Mouse (Mus musculus) midbrain, embryonic 13.5 days (tissue): ENCODE data around the gene Dnah12. TPM values are rescaled to one million over a fixed set of nuclear protein-coding genes. Genes with fewer than 3 reads are reported as not detected.
"Not testable (repeated sequence)": the region's sequence is repeated elsewhere in the genome, so short reads cannot be mapped to it uniquely, and the experiment has no call there.

Source experiments
- ATAC-seq: fragments of 200-750 bp; cut with Nextera tagmentation; 2 replicates; pipeline ENCODE4 v1.8.0; 2017; ENCODE audit warnings: mild to moderate bottlenecking, moderate TSS enrichment, moderate library complexity
- H3K27ac ChIP-seq: fragments of 300-500 bp; sonication (generic); 2 replicates; pipeline ENCODE4 v1.5.1; 2015; ENCODE audit warnings: inconsistent platforms, mild to moderate bottlenecking, moderate library complexity
- H3K27me3 ChIP-seq: fragments of 300-500 bp; sonication (generic); 2 replicates; pipeline ENCODE4 v1.6.1; 2015; ENCODE audit warnings: mild to moderate bottlenecking, inconsistent platforms
- H3K36me3 ChIP-seq: fragments of 300-500 bp; sonication (generic); 2 replicates; pipeline ENCODE4 v1.6.1; 2015; ENCODE audit warnings: mild to moderate bottlenecking, inconsistent platforms
- H3K4me1 ChIP-seq: fragments of 300-500 bp; sonication (generic); replicated peaks from 2 replicates; pipeline ENCODE4 v1.6.1; 2015; ENCODE audit warnings: inconsistent platforms
- H3K4me2 ChIP-seq: fragments of 300-500 bp; sonication (generic); replicated peaks from 2 replicates; pipeline ENCODE4 v1.6.1; 2015; ENCODE audit warnings: moderate library complexity, mild to moderate bottlenecking, inconsistent platforms
- H3K4me3 ChIP-seq: fragments of 300-500 bp; sonication (generic); replicated peaks from 2 replicates; pipeline ENCODE4 v1.5.1; 2015; ENCODE audit warnings: mild to moderate bottlenecking, inconsistent platforms
- H3K9ac ChIP-seq: fragments of 300-500 bp; sonication (generic); replicated peaks from 2 replicates; pipeline ENCODE4 v1.6.1; 2015; ENCODE audit warnings: mild to moderate bottlenecking, inconsistent platforms
- H3K9me3 ChIP-seq: fragments of 300-500 bp; sonication (generic); 2 replicates; pipeline ENCODE4 v1.6.1; 2016; ENCODE audit warnings: mild to moderate bottlenecking, inconsistent platforms
- WGBS: fragments of 180-500 bp; shearing (Covaris S2); methylation state at CpG from one replicate; pipeline ENCODE4 v1.1.7; 2015; 5-methylcytosine and 5-hydroxymethylcytosine counted together
- polyA plus RNA-seq: library from polyadenylated mRNA; unstranded; fragments of >200 nt; fragmentation: Nextera tagmentation; extraction: Ambion mirVana; gene quantifications from 2 replicates; pipeline ENCODE4 v1.2.1, GENCODE M21; 2015

The Dnah12 gene
- polyA plus RNA-seq, 1 experiment from 2014 or later, result 0.05 TPM

DNA sequence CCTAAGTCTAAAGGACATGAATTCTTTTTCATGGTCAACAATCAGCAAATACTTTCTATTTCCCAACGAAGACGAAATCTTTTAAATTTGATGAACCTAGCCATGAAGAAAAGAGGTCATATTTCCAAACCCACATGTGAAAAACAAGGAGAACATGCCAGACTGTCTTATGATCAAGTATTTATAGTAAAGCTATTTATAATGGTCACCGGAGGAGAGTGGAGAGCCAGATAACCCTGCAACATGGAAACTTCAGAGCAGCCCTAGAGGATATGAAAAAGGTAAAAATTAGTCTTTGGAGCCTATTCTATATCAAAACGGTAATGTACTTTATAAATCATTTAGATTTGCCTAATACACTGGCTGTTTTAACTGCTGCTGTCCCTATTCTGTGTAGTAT lies 201.3 kb downstream of the Dnah12 start, which contains the start of gene Asb14:
Asb14 (plus strand) TSS at position 166 of the 400 bp plus-strand sequence.
- Histone ChIP-seq H3K9ac (no peak within 1 kb of the TSS), H3K27ac (no peak within 1 kb of the TSS), H3K36me3 (no peaks in the 10 kb centered on the region), H3K4me2 (no peak within 1 kb of the TSS), H3K27me3 (no peaks in the 10 kb centered on the region), H3K4me1 (no peaks in the 10 kb centered on the region), H3K9me3 (no peaks in the 10 kb centered on the region), H3K4me3 (no peak within 1 kb of the TSS)
- 92% methylated on average over 4 of the region's 4 CpGs for WGBS
- no peak for ATAC-seq

DNA sequence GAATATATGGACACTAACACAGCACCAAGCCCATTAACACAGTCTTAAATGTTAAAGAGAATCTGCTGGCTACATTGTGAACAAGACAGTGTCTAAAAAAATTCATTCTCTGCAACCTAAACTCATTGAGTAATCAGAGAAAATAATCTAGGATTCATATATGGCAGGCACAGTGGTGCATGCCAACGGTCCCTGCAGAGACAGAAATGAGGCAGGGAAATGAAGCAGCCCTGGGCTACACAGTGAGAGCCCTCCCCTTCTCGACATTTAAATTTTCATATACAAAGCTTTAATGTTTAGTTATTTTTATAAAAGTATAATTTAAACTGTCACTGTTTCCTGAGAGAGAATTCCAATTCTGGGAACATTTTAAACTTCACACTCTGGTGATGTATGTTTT lies 206.4 kb downstream of the Dnah12 start:
- H3K9me3 ChIP-seq, result no peaks in the 10 kb centered on the region
- no peak overlapping the region for H3K27ac ChIP-seq
- H3K4me1 ChIP-seq, result no peaks in the 10 kb centered on the region
- no peak overlapping the region for H3K4me3 ChIP-seq
- H3K36me3 ChIP-seq, result no peaks in the 10 kb centered on the region
- 89% methylated on average over 2 of the region's 2 CpGs for WGBS
- ATAC-seq, result no peak
- no peaks in the 10 kb centered on the region for H3K27me3 ChIP-seq
- H3K4me2 ChIP-seq, result no peak overlapping the region
- H3K9ac ChIP-seq, result no peak overlapping the region

DNA sequence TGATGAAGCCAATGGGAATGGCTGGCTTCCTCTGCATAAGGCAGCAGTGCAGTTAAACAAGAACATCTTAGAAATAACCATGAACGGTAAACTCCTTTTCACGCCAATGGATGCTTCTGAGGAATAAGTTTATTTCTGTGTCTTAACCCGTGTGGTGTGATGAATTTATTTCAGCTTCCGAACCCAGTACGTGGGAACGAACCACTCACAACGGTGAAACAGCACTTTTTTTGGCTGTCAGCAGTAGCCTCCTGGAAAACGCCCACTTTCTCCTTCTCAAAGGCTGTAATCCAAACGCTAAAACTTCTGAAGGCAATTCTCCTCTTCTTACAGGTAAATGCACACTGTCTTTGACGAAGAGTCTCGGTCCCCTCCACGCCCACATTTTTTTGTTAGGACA lies 207.8 kb downstream of the Dnah12 start:
- ATAC-seq, result no peak
- H3K9ac ChIP-seq, result no peak overlapping the region
- H3K36me3 ChIP-seq, result no peaks in the 10 kb centered on the region
- no peak overlapping the region for H3K27ac ChIP-seq
- no peak overlapping the region for H3K4me3 ChIP-seq
- H3K4me1 ChIP-seq, result no peaks in the 10 kb centered on the region
- H3K9me3 ChIP-seq, result no peaks in the 10 kb centered on the region
- 91% methylated on average over 12 of the region's 12 CpGs for WGBS
- no peaks in the 10 kb centered on the region for H3K27me3 ChIP-seq
- H3K4me2 ChIP-seq, result no peak overlapping the region

DNA sequence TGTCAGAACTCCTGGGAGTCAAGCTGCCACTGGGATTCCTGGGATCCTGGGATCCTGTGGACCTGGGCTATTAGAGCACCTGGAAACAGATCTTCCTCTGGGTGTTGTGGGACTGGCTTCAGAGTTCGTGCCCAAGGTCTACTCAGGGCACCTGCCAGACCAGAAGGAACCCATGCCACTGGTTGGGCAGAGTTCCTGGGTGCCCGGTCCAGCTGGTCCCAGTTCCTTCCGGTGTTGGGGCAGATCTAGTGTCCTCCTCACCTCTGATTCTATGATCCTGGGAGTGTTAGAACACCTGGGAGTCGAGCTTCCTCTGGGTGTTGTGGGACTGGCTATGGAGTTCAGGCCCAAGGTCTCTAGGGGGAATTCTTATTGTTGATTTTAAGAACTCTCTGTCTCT lies 214.3 kb downstream of the Dnah12 start:
- Histone ChIP-seq H3K9me3 (no peaks in the 10 kb centered on the region), H3K27me3 (no peaks in the 10 kb centered on the region), H3K4me2 (no peak overlapping the region), H3K27ac (no peak overlapping the region), H3K4me1 (no peaks in the 10 kb centered on the region), H3K4me3 (no peak overlapping the region), H3K36me3 (no peaks in the 10 kb centered on the region), H3K9ac (no peak overlapping the region)
- WGBS, result 86% methylated on average over 4 of the region's 4 CpGs
- ATAC-seq, result no peak

GRCm38 (mm10) chr14:26910461-26910860 lies 217.4 kb downstream of the Dnah12 start:
- H3K9me3 ChIP-seq, H3K27ac ChIP-seq, H3K4me3 ChIP-seq, H3K9ac ChIP-seq, H3K4me2 ChIP-seq, ATAC-seq, H3K36me3 ChIP-seq, H3K27me3 ChIP-seq, H3K4me1 ChIP-seq: not testable (repeated sequence)
- WGBS, result 38% methylated on average over 9 of the region's 9 CpGs

DNA sequence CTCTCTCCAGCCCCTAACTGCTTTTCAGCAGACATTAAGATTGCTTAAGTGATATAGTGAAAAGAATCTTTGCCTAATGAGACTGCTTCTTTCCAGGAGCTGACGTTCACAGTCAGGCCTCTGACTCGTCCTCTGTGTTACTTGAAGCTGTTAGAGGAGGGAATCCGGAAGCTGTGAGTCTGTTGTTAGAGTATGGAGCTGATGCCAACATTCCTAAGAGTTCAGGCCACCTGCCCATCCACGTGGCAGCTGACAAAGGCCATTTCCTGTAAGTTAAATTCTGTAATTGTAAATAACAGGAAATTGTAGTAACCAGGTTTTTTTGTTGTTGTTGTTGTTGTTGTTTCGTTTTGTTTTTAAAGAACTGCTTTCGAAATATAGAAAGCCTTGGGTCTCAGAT lies 218.1 kb downstream of the Dnah12 start:
- 78% methylated on average over 6 of the region's 6 CpGs for WGBS
- H3K36me3 ChIP-seq, result no peaks in the 10 kb centered on the region

GRCm38 (mm10) chr14:26911826-26912225 lies 218.8 kb downstream of the Dnah12 start:
- H3K4me3 ChIP-seq, result no peak overlapping the region
- 90% methylated on average over 13 of the region's 13 CpGs for WGBS
- H3K27me3 ChIP-seq, result no peaks in the 10 kb centered on the region
- ATAC-seq, result no peak
- no peaks in the 10 kb centered on the region for H3K4me1 ChIP-seq
- no peak overlapping the region for H3K4me2 ChIP-seq
- H3K36me3 ChIP-seq, result no peaks in the 10 kb centered on the region
- no peak overlapping the region for H3K9ac ChIP-seq
- H3K9me3 ChIP-seq, result no peaks in the 10 kb centered on the region
- H3K27ac ChIP-seq, result no peak overlapping the region

More for the DNA sequence above, 218.1 kb downstream of the Dnah12 start:
- Histone ChIP-seq H3K4me3 (no peak overlapping the region), H3K9me3 (no peaks in the 10 kb centered on the region), H3K4me1 (no peaks in the 10 kb centered on the region), H3K4me2 (no peak overlapping the region), H3K27ac (no peak overlapping the region), H3K9ac (no peak overlapping the region), H3K27me3 (no peaks in the 10 kb centered on the region)
- no peak for ATAC-seq

DNA sequence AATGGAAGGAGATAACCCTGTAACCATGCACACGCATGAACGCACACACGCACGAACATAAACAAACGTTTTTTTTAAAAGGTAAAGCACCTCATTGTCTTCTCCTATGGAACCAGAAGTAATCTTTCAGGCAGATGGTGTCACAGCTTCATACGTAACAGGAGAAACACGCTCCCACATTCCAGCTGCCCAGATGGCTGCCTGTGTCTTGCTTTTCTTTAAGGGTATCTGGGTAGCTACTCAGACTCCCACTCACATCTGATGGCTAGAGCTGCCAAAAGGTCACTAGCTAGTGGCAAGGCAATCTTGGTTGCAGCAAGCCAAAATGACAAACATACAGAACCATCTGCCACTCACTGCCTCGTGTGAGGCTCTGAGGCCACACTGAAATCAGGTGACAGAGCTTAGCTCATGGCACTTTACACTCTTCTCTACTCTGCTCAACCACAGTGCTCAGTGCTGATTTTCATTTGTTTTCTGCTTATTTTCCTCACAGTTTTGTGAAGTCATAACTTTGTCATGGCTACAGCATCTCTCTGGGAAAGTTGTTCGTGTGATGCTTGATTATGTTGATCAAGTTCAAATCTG lies 220.7 kb downstream of the Dnah12 start:
- Histone ChIP-seq H3K27ac (no peak overlapping the region), H3K9me3 (no peaks in the 10 kb centered on the region), H3K9ac (no peak overlapping the region), H3K36me3 (peaks cover 2% of the 10 kb centered on the region; the same call in 1 of the 2 replicates), H3K4me2 (no peak overlapping the region), H3K27me3 (no peaks in the 10 kb centered on the region), H3K4me3 (no peak overlapping the region), H3K4me1 (no peaks in the 10 kb centered on the region)
- ATAC-seq, result no peak
- WGBS, result 67% methylated on average over 9 of the region's 9 CpGs

- H3K9me3 ChIP-seq, result no peaks in the 10 kb centered on the region
These were observed 226.2 kb downstream of the Dnah12 start for GRCm38 (mm10) chr14:26919310-26919709.

DNA sequence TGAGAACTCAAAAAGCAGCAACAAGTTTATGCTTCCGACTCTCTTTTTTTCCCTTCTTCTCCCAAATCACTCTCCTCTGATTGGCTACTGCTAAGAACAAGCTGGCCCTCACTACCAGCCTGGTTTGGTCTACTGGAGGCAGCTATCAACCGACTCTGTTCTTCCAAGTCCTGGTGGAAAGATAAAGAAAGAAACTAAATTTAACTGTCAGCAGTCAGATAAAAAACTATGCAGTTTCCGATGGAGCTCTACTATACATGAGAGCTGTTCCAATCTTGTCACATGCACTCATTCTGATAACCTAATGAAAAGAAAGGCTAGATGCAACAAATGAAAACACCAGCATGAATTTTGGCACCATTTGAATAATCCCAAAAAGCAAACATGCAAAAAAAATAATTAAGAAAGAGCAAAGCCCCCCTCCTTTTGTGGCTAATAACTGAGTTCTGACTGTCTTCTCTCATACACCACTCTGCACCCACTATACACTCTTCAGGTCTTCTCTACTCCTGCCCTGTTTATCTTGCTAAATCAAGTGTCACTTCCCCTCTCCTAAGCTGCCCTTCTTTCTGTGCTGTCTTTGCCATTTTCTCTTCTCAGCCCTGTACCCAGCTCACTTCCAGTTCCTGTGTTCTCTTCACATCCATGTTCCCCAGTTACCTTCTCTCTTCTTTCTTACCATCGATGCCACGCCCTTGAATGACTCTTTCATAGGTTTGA lies 230.8 kb downstream of the Dnah12 start:
- WGBS, result 94% methylated on average over 5 of the region's 5 CpGs
- Histone ChIP-seq H3K9ac (no peak overlapping the region), H3K4me1 (no peaks in the 10 kb centered on the region), H3K4me3 (no peak overlapping the region), H3K27me3 (no peaks in the 10 kb centered on the region), H3K27ac (no peak overlapping the region), H3K9me3 (no peaks in the 10 kb centered on the region), H3K4me2 (no peak overlapping the region), H3K36me3 (peaks cover 56% of the 10 kb centered on the region)
- ATAC-seq, result no peak

More at GRCm38 (mm10) chr14:26919310-26919709, 226.2 kb downstream of the Dnah12 start:
- ATAC-seq, result no peak
- WGBS, result 94% methylated on average over 3 of the region's 3 CpGs
- Histone ChIP-seq H3K27ac (no peak overlapping the region), H3K4me1 (no peaks in the 10 kb centered on the region), H3K9ac (no peak overlapping the region), H3K36me3 (peaks cover 35% of the 10 kb centered on the region), H3K4me2 (no peak overlapping the region), H3K27me3 (no peaks in the 10 kb centered on the region), H3K4me3 (no peak overlapping the region)

DNA sequence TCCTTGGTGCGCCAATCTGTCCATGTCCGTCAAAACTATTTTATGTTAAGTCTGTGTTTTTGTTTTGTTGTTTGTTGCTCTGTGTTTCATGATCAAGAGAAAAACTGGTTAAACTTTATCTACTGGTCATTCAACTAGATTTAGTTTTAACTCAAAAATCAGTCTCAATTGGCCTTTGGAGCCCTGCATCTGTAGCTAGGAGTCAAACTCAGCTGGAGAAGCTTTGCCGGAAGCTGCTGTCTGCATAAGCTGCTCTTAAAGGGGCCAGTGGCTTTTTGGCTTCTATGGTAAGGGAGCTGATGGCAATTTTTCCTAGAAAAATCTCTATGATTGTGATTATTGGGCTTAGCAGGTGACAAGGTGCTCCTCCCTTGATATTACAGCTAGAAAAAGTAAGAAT lies 241.8 kb downstream of the Dnah12 start:
- Histone ChIP-seq H3K9ac (no peak overlapping the region), H3K36me3 (peaks cover 43% of the 10 kb centered on the region), H3K27me3 (no peaks in the 10 kb centered on the region), H3K27ac (no peak overlapping the region), H3K4me2 (no peak overlapping the region), H3K9me3 (no peaks in the 10 kb centered on the region), H3K4me1 (no peaks in the 10 kb centered on the region), H3K4me3 (no peak overlapping the region)
- WGBS, result 84% methylated on average over 3 of the region's 3 CpGs
- ATAC-seq, result no peak

DNA sequence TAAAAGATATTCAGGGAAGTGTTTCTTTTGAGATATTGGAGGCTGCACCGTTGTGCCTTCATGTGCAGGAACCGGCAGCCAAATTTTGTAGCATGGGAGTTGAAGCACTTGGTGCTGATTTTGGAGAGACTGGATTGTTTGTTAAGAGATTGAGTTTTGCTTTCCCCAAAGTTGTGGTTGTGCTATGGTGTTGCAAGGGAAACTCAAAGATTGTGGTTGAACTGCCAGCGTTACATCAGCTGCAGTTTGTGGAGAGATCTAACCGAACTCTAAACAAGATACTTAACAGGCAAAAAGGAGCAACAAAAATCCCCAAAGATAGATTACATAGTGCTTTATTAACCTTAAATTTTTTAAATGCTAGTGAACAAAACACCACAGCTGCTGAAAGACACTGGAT lies 242.5 kb downstream of the Dnah12 start:
- Histone ChIP-seq H3K4me1 (no peaks in the 10 kb centered on the region), H3K27ac (no peak overlapping the region), H3K9ac (no peak overlapping the region), H3K4me2 (no peak overlapping the region), H3K36me3 (peaks cover 47% of the 10 kb centered on the region), H3K4me3 (no peak overlapping the region), H3K9me3 (no peaks in the 10 kb centered on the region), H3K27me3 (no peaks in the 10 kb centered on the region)
- no peak for ATAC-seq
- WGBS, result 94% methylated on average over 4 of the region's 4 CpGs
